Comparison of ENCODE assay signal across 9 mouse cellular contexts in genomic region chr1:157554686-157555530, GRCm38 (mm10). TPM values are rescaled to one million over a fixed set of nuclear protein-coding genes. Genes with fewer than 3 reads are reported as not detected.
A peak's percentile ranks its signal among the peaks of the same experiment; 100 is the strongest.
DNase-seq lines count a peak whose midpoint lies in the region; ATAC-seq lines count a peak whose summit lies in the region.
"Had no signal": no experiment of that assay in that cellular context is flagged by ENCODE, and none has a peak within 500 bp of the region (broad histone marks: within the 10 kb centered on the region; RNA-seq: fewer than 3 reads in every experiment).

No protein-coding gene starts in this region.

- H3K36me3 ChIP-seq in kidney, embryonic 14.5 days (ENCODE audit: control insufficient read depth, insufficient read depth, low read length) = no peaks in the 10 kb centered on the region
- no peaks in the 10 kb centered on the region for H3K36me3 ChIP-seq in embryonic facial prominence, embryonic 10.5 days (replicated peaks)
- no peaks in the 10 kb centered on the region for H3K36me3 ChIP-seq in hindbrain, embryonic 14.5 days (replicated peaks; ENCODE audit: control insufficient read depth, insufficient read depth)
- H3K36me3 ChIP-seq in midbrain, embryonic 12.5 days = no peaks in the 10 kb centered on the region

- H3K4me2 ChIP-seq in kidney, embryonic 14.5 days (replicated peaks; ENCODE audit: low read depth, low read length) = peak overlapping the region; percentile 38
- peak overlapping the region; percentile 46 for H3K4me2 ChIP-seq in hindbrain, embryonic 14.5 days (replicated peaks)
- H3K4me2 ChIP-seq in midbrain, embryonic 12.5 days (replicated peaks) = peak overlapping the region; percentile 35

- H3K9me3 ChIP-seq in kidney, embryonic 14.5 days (ENCODE audit: control insufficient read depth, low read length) = no peaks in the 10 kb centered on the region
- H3K9me3 ChIP-seq in embryonic facial prominence, embryonic 10.5 days = no peaks in the 10 kb centered on the region
- H3K9me3 ChIP-seq in hindbrain, embryonic 14.5 days (ENCODE audit: control insufficient read depth, low read length) = no peaks in the 10 kb centered on the region
- H3K9me3 ChIP-seq in midbrain, embryonic 12.5 days = no peaks in the 10 kb centered on the region

- H3K9ac ChIP-seq in kidney, embryonic 14.5 days (ENCODE audit: low read depth, low read length) = 0 out of 2 replicates have a peak overlapping the region, but pooled peaks have one; percentile 28
- H3K9ac ChIP-seq in hindbrain, embryonic 14.5 days = peak overlapping the region; percentile 21; the same call in 1 of the 2 replicates
- H3K9ac ChIP-seq in midbrain, embryonic 12.5 days (replicated peaks) = no peak overlapping the region

- WGBS in kidney, embryonic 14.5 days = 21% methylated on average over 27 of the region's 27 CpGs
- WGBS in embryonic facial prominence, embryonic 10.5 days = 24% methylated on average over 27 of the region's 27 CpGs
- 30% methylated on average over 27 of the region's 27 CpGs for WGBS in hindbrain, embryonic 14.5 days
- 28% methylated on average over 27 of the region's 27 CpGs for WGBS in midbrain, embryonic 12.5 days

- ATAC-seq in kidney, embryonic 14.5 days (ENCODE audit: low FRiP score, low TSS enrichment) = peak; percentile 53
- no peak for ATAC-seq in hindbrain, embryonic 14.5 days (ENCODE audit: low FRiP score)
- ATAC-seq in midbrain, embryonic 12.5 days (ENCODE audit: low FRiP score, low read depth) = no peak

- DNase-seq in kidney, postnatal 10 days = no peak
- peak; percentile 25 for DNase-seq in embryonic facial prominence, embryonic 10.5 days (ENCODE audit: low spot score)
- DNase-seq in hindbrain, embryonic 14.5 days (ENCODE audit: low spot score) = no peak
- DNase-seq in layer of hippocampus, postnatal 10 days (ENCODE audit: low spot score in 2 of 2) = no peak
- DNase-seq in thymus, postnatal 4 days = no peak
- no peak for DNase-seq in thymus, adult 18-20 months
- DNase-seq: kidney, adult 8-10 months had no signal

- H3K27ac ChIP-seq in kidney, embryonic 14.5 days (ENCODE audit: low read depth, low read length) = no peak overlapping the region
- no peak overlapping the region for H3K27ac ChIP-seq in embryonic facial prominence, embryonic 10.5 days (replicated peaks)
- no peak overlapping the region for H3K27ac ChIP-seq in hindbrain, embryonic 14.5 days
- H3K27ac ChIP-seq in midbrain, embryonic 12.5 days (replicated peaks) = no peak overlapping the region

- H3K4me1 ChIP-seq in kidney, embryonic 14.5 days (ENCODE audit: control insufficient read depth, insufficient read depth, low read length) = no peaks in the 10 kb centered on the region; the same call in 1 of the 2 replicates
- H3K4me1 ChIP-seq in embryonic facial prominence, embryonic 10.5 days = peaks cover 14% of the 10 kb centered on the region
- peaks cover 18% of the 10 kb centered on the region for H3K4me1 ChIP-seq in hindbrain, embryonic 14.5 days (replicated peaks; ENCODE audit: control insufficient read depth, insufficient read depth, low read length)
- H3K4me1 ChIP-seq in midbrain, embryonic 12.5 days = peaks cover 12% of the 10 kb centered on the region

- no peaks in the 10 kb centered on the region for H3K27me3 ChIP-seq in kidney, embryonic 14.5 days (ENCODE audit: control insufficient read depth, insufficient read depth, low read length)
- peaks cover 35% of the 10 kb centered on the region for H3K27me3 ChIP-seq in embryonic facial prominence, embryonic 10.5 days (replicated peaks; ENCODE audit: low read depth, poor library complexity, severe bottlenecking)
- no peaks in the 10 kb centered on the region for H3K27me3 ChIP-seq in hindbrain, embryonic 14.5 days (ENCODE audit: control insufficient read depth, insufficient read depth, low read length)
- H3K27me3 ChIP-seq in midbrain, embryonic 12.5 days = peaks cover 34% of the 10 kb centered on the region

- H3K4me3 ChIP-seq in kidney, embryonic 14.5 days (ENCODE audit: low read length) = peak overlapping the region; percentile 24
- peak overlapping the region; percentile 50 for H3K4me3 ChIP-seq in embryonic facial prominence, embryonic 10.5 days
- H3K4me3 ChIP-seq in hindbrain, embryonic 14.5 days (replicated peaks; ENCODE audit: low read length) = no peak overlapping the region
- H3K4me3 ChIP-seq in midbrain, embryonic 12.5 days = 0 out of 2 replicates have a peak overlapping the region, but pooled peaks have one; percentile 13

RNA-seq across cellular contexts. Expression of gene Sec16b, which starts 48.4 kb away (rescaled TPM):
- polyA plus RNA-seq in kidney, embryonic 14.5 days (2014; fragmentation: Nextera tagmentation; extraction: Ambion mirVana) = 0.79 and 1.6 TPM in 2 replicates
- 0.67 and 0.82 TPM in 2 replicates for polyA plus RNA-seq in embryonic facial prominence, embryonic 10.5 days (2016; fragmentation: Nextera tagmentation; extraction: Ambion mirVana)
- 0.60 and 0.79 TPM in 2 replicates for polyA plus RNA-seq in hindbrain, embryonic 14.5 days (2014; fragmentation: Nextera tagmentation; extraction: Ambion mirVana)
- polyA plus RNA-seq in midbrain, embryonic 12.5 days (2016; fragmentation: Nextera tagmentation; extraction: Ambion mirVana) = 0.45 and 0.73 TPM in 2 replicates
- total RNA-seq in layer of hippocampus, postnatal 10 days (2021) = under 1 TPM; 0.27 to 0.53 TPM
